ENCODE assay signal across 8 mouse cellular contexts in the genomic region with DNA sequence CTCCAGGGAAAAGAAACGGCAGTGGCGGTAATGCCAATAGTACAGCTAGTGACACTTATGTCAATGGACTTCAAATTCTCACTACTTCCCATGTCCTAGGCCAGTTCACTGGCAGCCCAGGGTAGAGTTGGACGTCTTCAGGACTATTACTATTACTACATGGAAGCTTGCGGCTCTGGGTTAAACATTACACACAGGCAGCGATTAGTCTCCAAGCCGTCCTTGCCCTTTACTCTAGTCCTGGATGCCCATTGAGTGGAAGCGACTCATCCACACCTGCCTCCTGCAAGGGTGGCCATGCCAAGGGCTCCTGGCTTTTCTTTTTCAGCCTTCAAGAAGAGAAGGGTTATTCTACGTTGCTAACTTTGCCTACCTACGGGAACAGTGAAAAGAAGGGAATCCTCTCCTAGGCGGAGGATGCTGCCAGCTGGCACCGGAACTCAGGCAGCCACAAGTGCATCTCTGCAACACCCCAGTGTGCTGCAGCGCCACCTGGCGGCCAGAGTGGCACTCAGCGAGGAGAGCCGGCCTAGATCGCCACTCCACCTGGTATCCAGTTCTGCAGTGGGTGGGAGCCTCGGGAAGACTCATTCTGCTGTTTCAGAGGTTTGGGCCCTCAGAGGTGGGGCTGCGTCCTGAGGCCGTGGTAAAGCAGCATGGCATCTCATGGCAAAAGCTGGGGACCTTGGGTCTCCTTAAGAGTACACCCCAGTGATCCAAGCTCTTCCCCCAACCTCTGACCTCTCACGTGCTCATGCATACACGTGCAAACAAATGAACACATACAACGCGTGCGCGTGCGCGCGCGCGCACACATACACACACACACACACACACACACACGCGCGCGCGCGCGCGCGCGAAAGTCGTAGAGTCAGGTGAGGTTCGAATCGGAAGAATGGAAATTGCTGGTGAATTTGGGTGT. TPM values are rescaled to one million over a fixed set of nuclear protein-coding genes. Genes with fewer than 3 reads are reported as not detected.
DNase-seq lines count a peak whose midpoint lies in the region; ATAC-seq and TF ChIP-seq lines count a peak whose summit lies in the region.

No protein-coding gene starts in this region.

- H3K79me2 ChIP-seq in liver, adult 2 months (ENCODE audit: control insufficient read depth, insufficient read depth, low read length) = no peaks in the 10 kb centered on the region
- no peaks in the 10 kb centered on the region for H3K79me2 ChIP-seq in myocyte (ENCODE audit: control insufficient read depth, insufficient read depth)

- H3K27me3 ChIP-seq in heart, embryonic 11.5 days (ENCODE audit: control insufficient read depth, insufficient read depth, low read length) = no peaks in the 10 kb centered on the region
- H3K27me3 ChIP-seq in kidney, postnatal 0 days (ENCODE audit: insufficient read depth, low read length) = no peaks in the 10 kb centered on the region
- no peaks in the 10 kb centered on the region for H3K27me3 ChIP-seq in liver, adult 2 months (ENCODE audit: control insufficient read depth, insufficient read depth, low read length)
- H3K27me3 ChIP-seq in myocyte (ENCODE audit: control insufficient read depth, insufficient read depth, insufficient read length) = no peaks in the 10 kb centered on the region

- no peak overlapping the region for H3K27ac ChIP-seq in bone marrow macrophage, adult 2 months (ENCODE audit: insufficient read depth, low read depth, low read length)
- no peak overlapping the region for H3K27ac ChIP-seq in heart, embryonic 11.5 days (ENCODE audit: low read depth, low read length)
- no peak overlapping the region for H3K27ac ChIP-seq in kidney, postnatal 0 days
- H3K27ac ChIP-seq in liver, adult 2 months (replicated peaks; ENCODE audit: insufficient read depth, low read depth, low read length) = peak overlapping the region; percentile 41

- H3K36me3 ChIP-seq in heart, embryonic 11.5 days (ENCODE audit: control insufficient read depth, insufficient read depth, low read length) = no peaks in the 10 kb centered on the region
- H3K36me3 ChIP-seq in kidney, postnatal 0 days (ENCODE audit: insufficient read depth, low read length) = no peaks in the 10 kb centered on the region
- H3K36me3 ChIP-seq in liver, adult 2 months (ENCODE audit: control insufficient read depth, insufficient read depth, low read length) = no peaks in the 10 kb centered on the region
- H3K36me3 ChIP-seq in myocyte (ENCODE audit: control insufficient read depth, insufficient read depth) = no peaks in the 10 kb centered on the region

- H3K4me3 ChIP-seq in bone marrow macrophage, adult 2 months (ENCODE audit: insufficient read depth, low read length) = no peak overlapping the region
- H3K4me3 ChIP-seq in heart, embryonic 11.5 days (ENCODE audit: low read depth, low read length) = no peak overlapping the region
- H3K4me3 ChIP-seq in kidney, postnatal 0 days (replicated peaks; ENCODE audit: low read depth, low read length) = no peak overlapping the region
- peak overlapping the region; percentile 0; the same call in 1 of the 2 replicates for H3K4me3 ChIP-seq in liver, adult 2 months (ENCODE audit: insufficient read depth, low read depth, low read length)
- H3K4me3 ChIP-seq in myocyte = no peak overlapping the region

- H3ac ChIP-seq in myocyte (ENCODE audit: control insufficient read depth, insufficient read length) = no peak overlapping the region

- H3K9ac ChIP-seq in heart, embryonic 11.5 days (ENCODE audit: low read depth, low read length) = no peak overlapping the region
- H3K9ac ChIP-seq in kidney, postnatal 0 days (ENCODE audit: low read depth, low read length) = no peak overlapping the region
- no peak overlapping the region for H3K9ac ChIP-seq in liver, adult 2 months (ENCODE audit: low read depth, low read length)

- peak; percentile 76 for TF ChIP-seq CTCF in bone marrow macrophage, adult 2 months (IDR thresholded peaks at IDR 0.05; ENCODE audit: low read depth, low read length)
- TF ChIP-seq CTCF in kidney, postnatal 0 days (IDR thresholded peaks at IDR 0.05; ENCODE audit: low read depth) = peak; percentile 98
- peak; percentile 98 for TF ChIP-seq CTCF in liver, adult 2 months (IDR thresholded peaks at IDR 0.05; ENCODE audit: low read depth, low read length)

- 48% methylated on average over 43 of the region's 43 CpGs for WGBS in heart, embryonic 11.5 days (ENCODE audit: insufficient replicate concordance)
- WGBS in kidney, postnatal 0 days = 57% methylated on average over 43 of the region's 43 CpGs
- 30% methylated on average over 43 of the region's 43 CpGs for WGBS in liver, adult 2 months

- H3K4me1 ChIP-seq in bone marrow macrophage, adult 2 months (ENCODE audit: control insufficient read depth, insufficient read depth, low read length) = peaks cover 8% of the 10 kb centered on the region; the same call in 1 of the 2 replicates
- 0 out of 2 replicates have a peak, but pooled peaks cover 4% of the 10 kb centered on the region for H3K4me1 ChIP-seq in heart, embryonic 11.5 days (ENCODE audit: control insufficient read depth, insufficient read depth, low read length)
- no peaks in the 10 kb centered on the region for H3K4me1 ChIP-seq in kidney, postnatal 0 days (replicated peaks; ENCODE audit: insufficient read depth, low read length)
- peaks cover 11% of the 10 kb centered on the region; the same call in 1 of the 2 replicates for H3K4me1 ChIP-seq in liver, adult 2 months (ENCODE audit: control insufficient read depth, insufficient read depth, low read length)

- peak overlapping the region; percentile 37 for H3K4me2 ChIP-seq in heart, embryonic 11.5 days
- H3K4me2 ChIP-seq in kidney, postnatal 0 days (ENCODE audit: low read length) = no peak overlapping the region
- peak overlapping the region; percentile 52 for H3K4me2 ChIP-seq in myocyte (ENCODE audit: low read depth)

- no peak for TF ChIP-seq POLR2A in bone marrow macrophage, adult 2 months (IDR thresholded peaks at IDR 0.05; ENCODE audit: borderline replicate concordance, low read depth, low read length)
- no peak for TF ChIP-seq POLR2A in liver, adult 2 months (IDR thresholded peaks at IDR 0.05; ENCODE audit: extremely low read depth, insufficient read depth, low read length)
- TF ChIP-seq POLR2A in myocyte (IDR thresholded peaks at IDR 0.05; ENCODE audit: insufficient read length, low read depth) = no peak

- ATAC-seq in erythroblast, adult 5-6 weeks (replicated peaks; ENCODE audit: low FRiP score, poor library complexity, severe bottlenecking) = peak; percentile 84
- ATAC-seq in heart, embryonic 11.5 days (replicated peaks; ENCODE audit: insufficient number of reproducible peaks, low FRiP score, low TSS enrichment) = no peak
- peak; percentile 50; the same call in 1 of the 2 replicates for ATAC-seq in kidney, postnatal 0 days (replicated peaks; ENCODE audit: low FRiP score, low read depth)

- H3K9me3 ChIP-seq in heart, embryonic 11.5 days (replicated peaks; ENCODE audit: control insufficient read depth, low read length) = no peaks in the 10 kb centered on the region
- H3K9me3 ChIP-seq in kidney, postnatal 0 days (replicated peaks; ENCODE audit: low read length) = no peaks in the 10 kb centered on the region

- peak; percentile 82 for DNase-seq in CD4-positive helper T cell, adult 2 months (ENCODE audit: low read depth, low spot score)
- DNase-seq in kidney, postnatal 0 days (ENCODE audit: low spot score) = peak; percentile 87
- DNase-seq in liver, adult 2 months (ENCODE audit: extremely low read depth, low read depth, low spot score) = peak; percentile 92
- peak; percentile 75 to 77 for DNase-seq in spleen, postnatal 36 days (ENCODE audit: low spot score in 2 of 2)

TF ChIP-seq in myocyte, 11 proteins besides CTCF, POLR2A, EP300 and RAD21:
- TF ChIP-seq USF1 (IDR thresholded peaks at IDR 0.05; ENCODE audit: low read depth) (no peak), MYOD1 (IDR thresholded peaks at IDR 0.05; ENCODE audit: control insufficient read depth in 1 of 3, insufficient read length in 2 of 3, low read depth in 2 of 3) (peak in 2 of 3 experiments; percentile 52 to 68), MYOG (IDR thresholded peaks at IDR 0.05; ENCODE audit: control insufficient read depth in 1 of 3, insufficient read depth in 1 of 3, insufficient read length in 2 of 3, low read depth in 2 of 3) (peak in 2 of 3 experiments; percentile 62 to 81), SRF (IDR thresholded peaks at IDR 0.05; ENCODE audit: control insufficient read depth, insufficient read length, low read depth) (no peak), CEBPB (IDR thresholded peaks at IDR 0.05; ENCODE audit: insufficient read depth, poor library complexity, severe bottlenecking) (no peak)

RNA-seq across cellular contexts. Expression of gene Tex35, which starts 31.4 kb away (rescaled TPM):
- polyA plus RNA-seq in bone marrow macrophage, adult 2 months (2012; ENCODE audit: insufficient read depth, insufficient read length, missing spikeins) = not detected in 2 replicates
- total RNA-seq in erythroblast, adult 5-6 weeks (2015; ENCODE audit: low replicate concordance) = not detected in 2 replicates
- total RNA-seq in erythroblast, adult 5-6 weeks (2017; ENCODE audit: low replicate concordance) = not detected in 2 replicates
- not detected in 2 replicates for polyA plus RNA-seq in heart, embryonic 11.5 days (2014; fragmentation: Nextera tagmentation; extraction: Ambion mirVana)
- polyA plus RNA-seq in kidney, postnatal 0 days (2015; fragmentation: Nextera tagmentation; extraction: Ambion mirVana) = not detected in 2 replicates
- total RNA-seq in liver, adult 2 months (2014; rRNA removed) = 0.09 TPM in 1 of 2 replicates, not detected in the other
- polyA plus RNA-seq in liver, adult 2 months (2012; rRNA removed) = 0.11 and 0.12 TPM in 2 replicates
- polyA plus RNA-seq in myocyte (2012; fragmentation: generic; extraction: Trizol) = 0.30 TPM
